Mouse (Mus musculus): ENCODE results near the gene 0610012G03Rik. TPM values are rescaled to one million over a fixed set of nuclear protein-coding genes. Genes with fewer than 3 reads are reported as not detected.

The 0610012G03Rik gene
- 93.5 and 94.0 TPM in 2 replicates for polyA plus RNA-seq (2014; fragmentation: Nextera tagmentation; extraction: Ambion mirVana)

DNA sequence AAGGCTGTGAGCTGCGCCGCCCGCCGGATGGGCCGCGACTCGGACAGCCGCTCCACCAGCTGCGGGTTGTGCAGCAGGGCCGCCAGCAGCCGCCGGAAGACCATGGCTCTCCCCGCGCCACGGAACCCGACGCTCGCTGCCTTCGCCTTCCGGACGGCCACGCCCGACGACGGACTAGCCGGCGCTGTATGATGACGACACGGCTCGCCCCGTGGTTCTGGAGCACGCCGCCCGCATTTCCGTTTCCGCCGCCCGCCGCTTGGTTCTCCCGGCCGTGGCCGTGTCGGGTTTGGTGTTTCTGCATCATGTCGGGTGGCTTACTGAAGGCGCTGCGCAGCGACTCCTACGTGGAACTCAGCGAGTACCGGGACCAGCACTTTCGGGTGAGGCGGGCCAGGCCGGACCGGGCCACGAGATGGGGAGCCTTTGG, at the start of gene 0610012G03Rik, which contains the start of gene Ncbp2:
Gene 0610012G03Rik, minus strand, starts transcription at position 150 of the 430 bp plus-strand sequence.
Gene Ncbp2, plus strand, starts transcription at position 169 of the 430 bp plus-strand sequence.
- Histone ChIP-seq H3K36me3 (ENCODE audit: control insufficient read depth, insufficient read depth, low read length) (peaks cover 29% of the 10 kb centered on the region), H3K9ac (ENCODE audit: low read depth, low read length) (peak within 1 kb of the TSS; percentile 93), H3K4me1 (ENCODE audit: control insufficient read depth, insufficient read depth, low read length) (peaks cover 12% of the 10 kb centered on the region), H3K27ac (replicated peaks; ENCODE audit: low read depth, low read length) (peak within 1 kb of the TSS; percentile 90), H3K9me3 (ENCODE audit: control insufficient read depth, low read length) (no peaks in the 10 kb centered on the region), H3K4me2 (ENCODE audit: low read depth, low read length) (peak within 1 kb of the TSS; percentile 90), H3K27me3 (replicated peaks; ENCODE audit: control insufficient read depth, insufficient read depth, low read length) (no peaks in the 10 kb centered on the region), H3K4me3 (ENCODE audit: low read depth, low read length) (peak within 1 kb of the TSS; percentile 59)
- peak; percentile 97 for DNase-seq (ENCODE audit: low spot score)
- WGBS = 0% methylated on average over 23 of the region's 55 CpGs
- peak; percentile 94 for ATAC-seq (ENCODE audit: low read depth)

DNA sequence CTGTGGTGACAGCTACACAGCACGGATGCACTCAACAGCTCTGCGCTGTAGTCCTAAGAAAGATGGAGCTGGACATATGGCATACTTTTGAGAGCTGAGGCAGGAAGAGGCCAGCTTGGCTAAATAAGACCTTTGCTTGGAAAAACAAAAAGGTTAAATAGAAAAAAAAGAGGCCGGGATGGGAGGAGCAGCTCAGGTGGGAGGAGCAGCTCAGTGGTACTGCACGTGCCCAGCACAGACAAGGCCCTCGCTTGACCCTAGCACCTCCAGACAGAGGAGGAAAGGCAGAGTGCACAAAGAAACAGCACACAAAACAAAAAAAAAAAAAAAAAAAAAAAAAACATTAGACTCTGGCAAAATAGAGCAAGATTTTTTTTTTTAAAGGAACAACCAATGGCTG, 48.1 kb upstream of the 0610012G03Rik start:
- H3K9ac ChIP-seq (ENCODE audit: low read depth, low read length) = no peak overlapping the region
- 85% methylated on average over 5 of the region's 5 CpGs for WGBS
- no peak for DNase-seq (ENCODE audit: low spot score)
- no peak overlapping the region for H3K4me3 ChIP-seq (ENCODE audit: low read depth, low read length)
- no peak for ATAC-seq (ENCODE audit: low read depth)
- no peak overlapping the region for H3K4me2 ChIP-seq (ENCODE audit: low read depth, low read length)
- H3K4me1 ChIP-seq (ENCODE audit: control insufficient read depth, insufficient read depth, low read length) = no peaks in the 10 kb centered on the region
- H3K36me3 ChIP-seq (ENCODE audit: control insufficient read depth, insufficient read depth, low read length) = peaks cover 19% of the 10 kb centered on the region; the same call in 1 of the 2 replicates
- H3K27ac ChIP-seq (replicated peaks; ENCODE audit: low read depth, low read length) = no peak overlapping the region
- H3K9me3 ChIP-seq (ENCODE audit: control insufficient read depth, low read length) = no peaks in the 10 kb centered on the region
- no peaks in the 10 kb centered on the region for H3K27me3 ChIP-seq (replicated peaks; ENCODE audit: control insufficient read depth, insufficient read depth, low read length)

DNA sequence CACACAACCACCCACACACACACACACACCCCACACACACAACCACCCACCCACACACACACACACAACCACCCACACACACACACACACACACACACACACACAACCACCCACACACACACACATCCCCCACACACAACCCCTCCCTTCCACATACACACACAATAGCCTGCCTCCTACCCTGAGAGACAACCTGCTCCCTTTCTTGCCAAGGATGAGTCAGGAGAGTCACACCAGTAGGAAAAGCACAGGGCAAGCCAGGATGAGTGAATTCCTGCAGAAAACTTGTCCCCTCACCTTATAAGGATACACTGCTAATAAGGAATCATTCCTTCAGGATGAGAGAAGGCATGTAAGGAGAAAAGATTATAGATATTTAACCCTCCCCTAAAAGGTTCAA, 45.7 kb upstream of the 0610012G03Rik start:
- no peak for ATAC-seq (ENCODE audit: low read depth)
- H3K9me3 ChIP-seq (ENCODE audit: control insufficient read depth, low read length) = no peaks in the 10 kb centered on the region
- no peak overlapping the region for H3K4me2 ChIP-seq (ENCODE audit: low read depth, low read length)
- DNase-seq (ENCODE audit: low spot score) = no peak
- no peaks in the 10 kb centered on the region for H3K4me1 ChIP-seq (ENCODE audit: control insufficient read depth, insufficient read depth, low read length)
- H3K9ac ChIP-seq (ENCODE audit: low read depth, low read length) = no peak overlapping the region
- H3K4me3 ChIP-seq (ENCODE audit: low read depth, low read length) = no peak overlapping the region
- no peaks in the 10 kb centered on the region for H3K27me3 ChIP-seq (replicated peaks; ENCODE audit: control insufficient read depth, insufficient read depth, low read length)
- H3K36me3 ChIP-seq (ENCODE audit: control insufficient read depth, insufficient read depth, low read length) = peaks cover 20% of the 10 kb centered on the region
- no peak overlapping the region for H3K27ac ChIP-seq (replicated peaks; ENCODE audit: low read depth, low read length)

DNA sequence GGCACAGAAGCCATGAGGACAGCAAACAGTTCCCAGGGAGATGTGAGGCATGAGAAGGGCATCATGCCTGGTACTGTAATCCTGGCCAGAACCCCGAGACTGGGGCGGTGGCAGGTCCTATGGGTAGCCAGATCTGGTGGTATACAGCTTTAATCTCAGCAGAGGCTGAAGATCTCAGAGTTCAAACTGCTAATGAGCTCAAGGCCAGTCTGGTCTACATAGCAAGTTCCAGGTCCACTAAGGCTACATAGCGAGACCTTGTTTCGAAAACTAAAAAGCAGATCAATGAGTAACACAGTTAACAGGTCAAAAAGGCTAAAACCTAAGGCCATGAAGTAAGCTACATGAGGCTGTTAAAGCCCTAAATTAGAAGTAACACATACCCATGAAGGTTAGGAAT, 44.9 kb upstream of the 0610012G03Rik start:
- WGBS = 100% methylated on average over 4 of the region's 4 CpGs
- Histone ChIP-seq H3K4me1 (ENCODE audit: control insufficient read depth, insufficient read depth, low read length) (no peaks in the 10 kb centered on the region), H3K9ac (ENCODE audit: low read depth, low read length) (no peak overlapping the region), H3K9me3 (ENCODE audit: control insufficient read depth, low read length) (no peaks in the 10 kb centered on the region), H3K36me3 (ENCODE audit: control insufficient read depth, insufficient read depth, low read length) (peaks cover 27% of the 10 kb centered on the region), H3K4me3 (ENCODE audit: low read depth, low read length) (no peak overlapping the region), H3K27me3 (replicated peaks; ENCODE audit: control insufficient read depth, insufficient read depth, low read length) (no peaks in the 10 kb centered on the region), H3K27ac (replicated peaks; ENCODE audit: low read depth, low read length) (no peak overlapping the region), H3K4me2 (ENCODE audit: low read depth, low read length) (no peak overlapping the region)
- no peak for ATAC-seq (ENCODE audit: low read depth)
- DNase-seq (ENCODE audit: low spot score) = no peak

DNA sequence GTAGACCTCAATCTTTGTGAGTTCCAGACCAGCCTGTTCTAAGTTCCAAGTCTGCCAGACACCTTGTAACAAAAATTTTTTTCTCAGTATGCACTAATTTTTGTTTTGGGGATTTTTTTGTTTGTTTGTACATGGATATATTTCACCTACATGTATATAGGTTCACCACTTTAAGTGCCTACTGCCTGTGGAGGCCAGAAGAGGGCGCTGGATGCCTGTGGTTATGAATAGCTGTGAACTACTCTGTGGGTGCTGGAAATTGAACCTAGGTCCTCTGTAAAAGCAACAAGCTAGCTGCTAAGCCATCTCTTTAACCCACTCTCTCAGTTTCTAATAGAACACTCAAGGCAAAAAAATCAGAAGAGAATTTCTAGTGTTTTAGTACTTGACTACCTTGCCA, 43.7 kb upstream of the 0610012G03Rik start:
- no peaks in the 10 kb centered on the region for H3K9me3 ChIP-seq (ENCODE audit: control insufficient read depth, low read length)
- H3K27me3 ChIP-seq (replicated peaks; ENCODE audit: control insufficient read depth, insufficient read depth, low read length) = no peaks in the 10 kb centered on the region
- no peak overlapping the region for H3K4me3 ChIP-seq (ENCODE audit: low read depth, low read length)
- peaks cover 34% of the 10 kb centered on the region for H3K36me3 ChIP-seq (ENCODE audit: control insufficient read depth, insufficient read depth, low read length)
- no peaks in the 10 kb centered on the region for H3K4me1 ChIP-seq (ENCODE audit: control insufficient read depth, insufficient read depth, low read length)
- ATAC-seq (ENCODE audit: low read depth) = no peak
- 42% methylated on average over 1 of the region's 1 CpGs for WGBS
- H3K4me2 ChIP-seq (ENCODE audit: low read depth, low read length) = no peak overlapping the region
- no peak overlapping the region for H3K27ac ChIP-seq (replicated peaks; ENCODE audit: low read depth, low read length)
- no peak for DNase-seq (ENCODE audit: low spot score)
- no peak overlapping the region for H3K9ac ChIP-seq (ENCODE audit: low read depth, low read length)

DNA sequence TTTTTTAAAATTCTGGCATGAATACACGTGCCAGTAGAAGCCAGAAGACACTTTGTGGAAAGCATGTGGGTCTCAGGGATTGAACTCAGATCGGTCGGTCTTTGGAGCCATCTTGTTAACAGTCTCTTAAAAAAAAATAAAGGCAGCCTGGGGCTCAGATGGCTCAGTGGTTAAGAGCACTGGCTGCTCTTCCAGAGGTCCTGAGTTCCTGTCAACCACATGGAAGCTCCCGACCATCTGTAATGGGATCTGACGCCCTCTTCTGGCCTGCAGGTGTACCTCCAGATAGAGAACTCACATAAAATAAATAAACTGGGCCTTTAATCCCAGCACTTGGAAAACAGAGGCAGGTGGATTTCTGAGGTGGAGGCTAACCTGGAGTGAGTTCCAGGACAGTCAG, 32.7 kb upstream of the 0610012G03Rik start:
- Histone ChIP-seq H3K9me3 (ENCODE audit: control insufficient read depth, low read length) (no peaks in the 10 kb centered on the region), H3K27ac (replicated peaks; ENCODE audit: low read depth, low read length) (no peak overlapping the region), H3K36me3 (ENCODE audit: control insufficient read depth, insufficient read depth, low read length) (peaks cover 54% of the 10 kb centered on the region), H3K4me1 (ENCODE audit: control insufficient read depth, insufficient read depth, low read length) (no peaks in the 10 kb centered on the region), H3K4me3 (ENCODE audit: low read depth, low read length) (no peak overlapping the region), H3K4me2 (ENCODE audit: low read depth, low read length) (no peak overlapping the region), H3K9ac (ENCODE audit: low read depth, low read length) (no peak overlapping the region), H3K27me3 (replicated peaks; ENCODE audit: control insufficient read depth, insufficient read depth, low read length) (no peaks in the 10 kb centered on the region)
- 77% methylated on average over 5 of the region's 5 CpGs for WGBS
- DNase-seq (ENCODE audit: low spot score) (no peak), ATAC-seq (ENCODE audit: low read depth) (no peak)

DNA sequence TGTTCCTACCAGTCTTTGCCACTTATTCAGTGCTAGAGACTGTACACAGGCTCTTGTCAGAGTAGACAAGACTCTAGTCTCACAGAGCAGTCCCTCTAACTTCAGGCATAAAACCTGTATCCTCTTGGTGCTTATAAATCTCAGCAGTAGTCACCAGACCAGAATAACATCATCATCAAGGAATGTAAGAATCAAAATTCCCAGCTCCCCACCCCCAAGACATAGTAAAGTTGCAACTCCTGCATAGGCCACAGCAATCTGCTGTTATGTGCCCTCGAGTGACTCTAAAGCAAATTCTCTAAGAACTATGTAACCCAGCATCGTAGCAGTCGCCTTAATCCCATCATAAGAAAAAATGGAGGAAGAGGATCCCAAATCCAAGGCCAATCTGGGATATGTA, 31.2 kb upstream of the 0610012G03Rik start:
- no peak overlapping the region for H3K4me2 ChIP-seq (ENCODE audit: low read depth, low read length)
- H3K4me1 ChIP-seq (ENCODE audit: control insufficient read depth, insufficient read depth, low read length) = no peaks in the 10 kb centered on the region
- H3K36me3 ChIP-seq (ENCODE audit: control insufficient read depth, insufficient read depth, low read length) = peaks cover 54% of the 10 kb centered on the region
- WGBS = 95% methylated on average over 3 of the region's 3 CpGs
- H3K9ac ChIP-seq (ENCODE audit: low read depth, low read length) = no peak overlapping the region
- H3K4me3 ChIP-seq (ENCODE audit: low read depth, low read length) = no peak overlapping the region
- no peaks in the 10 kb centered on the region for H3K9me3 ChIP-seq (ENCODE audit: control insufficient read depth, low read length)
- no peaks in the 10 kb centered on the region for H3K27me3 ChIP-seq (replicated peaks; ENCODE audit: control insufficient read depth, insufficient read depth, low read length)
- DNase-seq (ENCODE audit: low spot score) (no peak), ATAC-seq (ENCODE audit: low read depth) (no peak)
- H3K27ac ChIP-seq (replicated peaks; ENCODE audit: low read depth, low read length) = no peak overlapping the region

DNA sequence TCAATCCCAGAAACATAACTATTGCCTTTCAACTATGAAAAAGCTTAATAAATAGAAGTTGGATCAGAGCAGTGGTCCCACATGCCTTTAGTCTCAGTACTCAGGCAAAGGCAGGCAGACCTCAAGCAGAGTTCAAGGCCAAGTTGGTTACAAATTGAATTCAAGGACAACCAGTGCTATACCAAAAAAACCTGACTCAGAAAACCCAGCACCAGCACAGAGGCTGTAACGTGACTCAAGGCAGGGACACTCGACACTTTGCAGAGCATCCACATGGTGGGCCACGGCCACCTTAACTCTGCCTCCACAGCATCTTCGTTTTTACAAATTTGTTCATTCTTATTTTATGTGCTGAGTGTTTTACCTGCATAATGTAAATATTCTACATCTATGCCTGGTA, 27.0 kb upstream of the 0610012G03Rik start:
- Histone ChIP-seq H3K36me3 (ENCODE audit: control insufficient read depth, insufficient read depth, low read length) (peaks cover 73% of the 10 kb centered on the region), H3K27ac (replicated peaks; ENCODE audit: low read depth, low read length) (no peak overlapping the region), H3K4me3 (ENCODE audit: low read depth, low read length) (no peak overlapping the region), H3K9ac (ENCODE audit: low read depth, low read length) (no peak overlapping the region), H3K27me3 (replicated peaks; ENCODE audit: control insufficient read depth, insufficient read depth, low read length) (no peaks in the 10 kb centered on the region), H3K4me2 (ENCODE audit: low read depth, low read length) (no peak overlapping the region), H3K9me3 (ENCODE audit: control insufficient read depth, low read length) (no peaks in the 10 kb centered on the region), H3K4me1 (ENCODE audit: control insufficient read depth, insufficient read depth, low read length) (no peaks in the 10 kb centered on the region)
- ATAC-seq (ENCODE audit: low read depth) (no peak), DNase-seq (ENCODE audit: low spot score) (no peak)
- 89% methylated on average over 4 of the region's 4 CpGs for WGBS

DNA sequence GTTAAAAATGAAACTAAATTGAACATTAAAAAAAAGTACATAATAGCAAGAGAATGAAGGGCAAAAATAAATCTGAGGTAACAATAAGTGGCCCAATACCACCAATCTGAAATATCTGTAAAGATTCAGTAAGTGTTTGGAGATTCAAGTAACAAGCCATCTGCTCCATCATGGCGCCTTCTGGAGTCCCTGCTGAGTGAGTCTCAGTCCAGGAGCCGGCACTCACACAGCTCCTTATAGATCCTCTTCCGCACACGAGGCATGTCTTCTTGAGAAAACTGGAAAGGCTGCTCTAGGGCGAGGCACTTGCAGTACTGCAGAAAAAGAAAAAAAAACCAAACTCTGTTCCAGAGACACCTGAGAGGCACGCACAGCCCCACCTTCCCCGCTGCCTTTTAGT, 14.9 kb upstream of the 0610012G03Rik start:
- no peak for ATAC-seq (ENCODE audit: low read depth)
- H3K27ac ChIP-seq (replicated peaks; ENCODE audit: low read depth, low read length) = no peak overlapping the region
- H3K4me3 ChIP-seq (ENCODE audit: low read depth, low read length) = no peak overlapping the region
- no peaks in the 10 kb centered on the region for H3K27me3 ChIP-seq (replicated peaks; ENCODE audit: control insufficient read depth, insufficient read depth, low read length)
- no peak overlapping the region for H3K9ac ChIP-seq (ENCODE audit: low read depth, low read length)
- no peaks in the 10 kb centered on the region for H3K4me1 ChIP-seq (ENCODE audit: control insufficient read depth, insufficient read depth, low read length)
- no peaks in the 10 kb centered on the region for H3K9me3 ChIP-seq (ENCODE audit: control insufficient read depth, low read length)
- H3K36me3 ChIP-seq (ENCODE audit: control insufficient read depth, insufficient read depth, low read length) = peaks cover 83% of the 10 kb centered on the region
- WGBS = 88% methylated on average over 7 of the region's 7 CpGs
- no peak for DNase-seq (ENCODE audit: low spot score)
- H3K4me2 ChIP-seq (ENCODE audit: low read depth, low read length) = no peak overlapping the region
